Mouse (Mus musculus): ENCODE data around the gene Syne1. TPM values are rescaled to one million over a fixed set of nuclear protein-coding genes. Genes with fewer than 3 reads are reported as not detected.

Syne1 gene
- polyA plus RNA-seq, 1 experiment from 2014 or later, result 3.6 TPM

- H3K4me3 ChIP-seq (ENCODE audit: low read depth, low read length), result no peak overlapping the region
Observed at GRCm38 (mm10) chr10:5547769-5548168, 3.5 kb downstream of the Syne1 start.

GRCm38 (mm10) chr10:5546428-5546827 is 4.9 kb downstream of the Syne1 start:
- no peak overlapping the region for H3K9ac ChIP-seq (ENCODE audit: low read length)
- DNase-seq (ENCODE audit: low spot score), result no peak
- no peaks in the 10 kb centered on the region for H3K36me3 ChIP-seq (ENCODE audit: control insufficient read depth, insufficient read depth, low read length)
- ATAC-seq (ENCODE audit: low FRiP score, low TSS enrichment), result no peak
- no peak overlapping the region for H3K27ac ChIP-seq (replicated peaks)
- H3K9me3 ChIP-seq (ENCODE audit: control insufficient read depth, low read length), result no peaks in the 10 kb centered on the region
- no peaks in the 10 kb centered on the region for H3K27me3 ChIP-seq (ENCODE audit: control insufficient read depth, insufficient read depth, low read length)
- no peaks in the 10 kb centered on the region for H3K4me1 ChIP-seq (replicated peaks; ENCODE audit: control insufficient read depth, insufficient read depth)
- no peak overlapping the region for H3K4me3 ChIP-seq (ENCODE audit: low read depth, low read length)
- TF ChIP-seq EP300 (optimal IDR thresholded peaks at IDR 0.05) (no peak), CTCF (IDR thresholded peaks at IDR 0.05; ENCODE audit: low read depth) (no peak)
- WGBS, result 93% methylated on average over 5 of the region's 5 CpGs
- no peak overlapping the region for H3K4me2 ChIP-seq (replicated peaks; ENCODE audit: low read depth)

More at GRCm38 (mm10) chr10:5547769-5548168, 3.5 kb downstream of the Syne1 start:
- Histone ChIP-seq H3K27me3 (ENCODE audit: control insufficient read depth, insufficient read depth, low read length) (no peaks in the 10 kb centered on the region), H3K4me2 (replicated peaks; ENCODE audit: low read depth) (no peak overlapping the region), H3K27ac (replicated peaks) (no peak overlapping the region), H3K9me3 (ENCODE audit: control insufficient read depth, low read length) (no peaks in the 10 kb centered on the region), H3K36me3 (ENCODE audit: control insufficient read depth, insufficient read depth, low read length) (no peaks in the 10 kb centered on the region), H3K4me1 (replicated peaks; ENCODE audit: control insufficient read depth, insufficient read depth) (no peaks in the 10 kb centered on the region), H3K9ac (ENCODE audit: low read length) (no peak overlapping the region)
- no peak for ATAC-seq (ENCODE audit: low FRiP score, low TSS enrichment)
- no peak for DNase-seq (ENCODE audit: low spot score)
- TF ChIP-seq EP300 (optimal IDR thresholded peaks at IDR 0.05) (no peak), CTCF (IDR thresholded peaks at IDR 0.05; ENCODE audit: low read depth) (no peak)
- WGBS, result 81% methylated on average over 9 of the region's 9 CpGs

GRCm38 (mm10) chr10:5528284-5528683 is 23.0 kb downstream of the Syne1 start:
- Histone ChIP-seq H3K9me3 (ENCODE audit: control insufficient read depth, low read length) (no peaks in the 10 kb centered on the region), H3K36me3 (ENCODE audit: control insufficient read depth, insufficient read depth, low read length) (no peaks in the 10 kb centered on the region)

GRCm38 (mm10) chr10:5527634-5528033 is 23.6 kb downstream of the Syne1 start:
- Histone ChIP-seq H3K27me3 (ENCODE audit: control insufficient read depth, insufficient read depth, low read length) (no peaks in the 10 kb centered on the region), H3K4me3 (ENCODE audit: low read depth, low read length) (no peak overlapping the region), H3K4me1 (replicated peaks; ENCODE audit: control insufficient read depth, insufficient read depth) (no peaks in the 10 kb centered on the region), H3K9ac (ENCODE audit: low read length) (no peak overlapping the region), H3K36me3 (ENCODE audit: control insufficient read depth, insufficient read depth, low read length) (no peaks in the 10 kb centered on the region), H3K9me3 (ENCODE audit: control insufficient read depth, low read length) (no peaks in the 10 kb centered on the region), H3K27ac (replicated peaks) (no peak overlapping the region), H3K4me2 (replicated peaks; ENCODE audit: low read depth) (no peak overlapping the region)
- 65% methylated on average over 4 of the region's 4 CpGs for WGBS
- no peak for ATAC-seq (ENCODE audit: low FRiP score, low TSS enrichment)
- DNase-seq (ENCODE audit: low spot score), result no peak
- TF ChIP-seq CTCF (IDR thresholded peaks at IDR 0.05; ENCODE audit: low read depth) (no peak), EP300 (optimal IDR thresholded peaks at IDR 0.05) (no peak)

More at GRCm38 (mm10) chr10:5528284-5528683, 23.0 kb downstream of the Syne1 start:
- Histone ChIP-seq H3K27ac (replicated peaks) (no peak overlapping the region), H3K9ac (ENCODE audit: low read length) (no peak overlapping the region), H3K27me3 (ENCODE audit: control insufficient read depth, insufficient read depth, low read length) (no peaks in the 10 kb centered on the region), H3K4me3 (ENCODE audit: low read depth, low read length) (no peak overlapping the region), H3K4me2 (replicated peaks; ENCODE audit: low read depth) (no peak overlapping the region), H3K4me1 (replicated peaks; ENCODE audit: control insufficient read depth, insufficient read depth) (no peaks in the 10 kb centered on the region)
- no peak for ATAC-seq (ENCODE audit: low FRiP score, low TSS enrichment)
- no peak for TF ChIP-seq EP300 (optimal IDR thresholded peaks at IDR 0.05)
- TF ChIP-seq CTCF (IDR thresholded peaks at IDR 0.05; ENCODE audit: low read depth), result no peak
- no peak for DNase-seq (ENCODE audit: low spot score)
- 74% methylated on average over 1 of the region's 1 CpGs for WGBS

GRCm38 (mm10) chr10:5522904-5523303 is 28.4 kb downstream of the Syne1 start:
- no peaks in the 10 kb centered on the region for H3K9me3 ChIP-seq (ENCODE audit: control insufficient read depth, low read length)
- no peaks in the 10 kb centered on the region for H3K4me1 ChIP-seq (replicated peaks; ENCODE audit: control insufficient read depth, insufficient read depth)
- WGBS, result 69% methylated on average over 4 of the region's 4 CpGs
- ATAC-seq (ENCODE audit: low FRiP score, low TSS enrichment), result no peak
- H3K36me3 ChIP-seq (ENCODE audit: control insufficient read depth, insufficient read depth, low read length), result no peaks in the 10 kb centered on the region
- no peak overlapping the region for H3K9ac ChIP-seq (ENCODE audit: low read length)
- no peak overlapping the region for H3K4me2 ChIP-seq (replicated peaks; ENCODE audit: low read depth)
- TF ChIP-seq EP300 (optimal IDR thresholded peaks at IDR 0.05) (no peak), CTCF (IDR thresholded peaks at IDR 0.05; ENCODE audit: low read depth) (no peak)
- H3K27ac ChIP-seq (replicated peaks), result no peak overlapping the region
- DNase-seq (ENCODE audit: low spot score), result no peak
- no peak overlapping the region for H3K4me3 ChIP-seq (ENCODE audit: low read depth, low read length)
- H3K27me3 ChIP-seq (ENCODE audit: control insufficient read depth, insufficient read depth, low read length), result no peaks in the 10 kb centered on the region

- H3K4me2 ChIP-seq (replicated peaks; ENCODE audit: low read depth), result no peak overlapping the region
- H3K9me3 ChIP-seq (ENCODE audit: control insufficient read depth, low read length), result no peaks in the 10 kb centered on the region
- TF ChIP-seq EP300 (optimal IDR thresholded peaks at IDR 0.05), result no peak
- no peak for TF ChIP-seq CTCF (IDR thresholded peaks at IDR 0.05; ENCODE audit: low read depth)
Observed at GRCm38 (mm10) chr10:5522276-5522675, 29.0 kb downstream of the Syne1 start.

More at GRCm38 (mm10) chr10:5522276-5522675, 29.0 kb downstream of the Syne1 start:
- ATAC-seq (ENCODE audit: low FRiP score, low TSS enrichment) (no peak), DNase-seq (ENCODE audit: low spot score) (no peak)
- Histone ChIP-seq H3K27me3 (ENCODE audit: control insufficient read depth, insufficient read depth, low read length) (no peaks in the 10 kb centered on the region), H3K4me1 (replicated peaks; ENCODE audit: control insufficient read depth, insufficient read depth) (no peaks in the 10 kb centered on the region), H3K27ac (replicated peaks) (no peak overlapping the region), H3K9ac (ENCODE audit: low read length) (no peak overlapping the region), H3K4me3 (ENCODE audit: low read depth, low read length) (no peak overlapping the region), H3K36me3 (ENCODE audit: control insufficient read depth, insufficient read depth, low read length) (no peaks in the 10 kb centered on the region)
- WGBS, result 86% methylated on average over 3 of the region's 3 CpGs
